Mouse (Mus musculus): ENCODE measurements around the gene Hcfc1r1.

Hcfc1r1 gene

GRCm38 (mm10) chr17:23719455-23719854 lies 46.1 kb downstream of the Hcfc1r1 start:
- DNase-seq (ENCODE audit: low spot score in 2 of 2), result no peak

- DNase-seq (ENCODE audit: low spot score in 2 of 2), result no peak
Measured at GRCm38 (mm10) chr17:23721886-23722285, 48.5 kb downstream of the Hcfc1r1 start.

- DNase-seq (ENCODE audit: low spot score in 2 of 2), result no peak
Measured at GRCm38 (mm10) chr17:23722376-23723125, 49.2 kb downstream of the Hcfc1r1 start, which contains the start of gene 1520401A03Rik. Gene 1520401A03Rik, minus strand, starts transcription at chr17:23722783.

Data from heart, adult 9 months (tissue).